Mouse (Mus musculus) bone marrow macrophage, adult 2 months (primary cell): ENCODE results near the gene Cplx2. TPM values are rescaled to one million over a fixed set of nuclear protein-coding genes. Genes with fewer than 3 reads are reported as not detected.

Experiments
- H3K27ac ChIP-seq: 2 replicates; pipeline ENCODE4 v1.5.1; 2012; ENCODE audit warnings: low read depth, low read length; ENCODE audit not compliant: insufficient read depth
- H3K4me1 ChIP-seq: 2 replicates; pipeline ENCODE4 v1.6.1; 2012; ENCODE audit warnings: low read length; ENCODE audit not compliant: control insufficient read depth, insufficient read depth
- H3K4me3 ChIP-seq: 2 replicates; pipeline ENCODE4 v1.5.1; 2012; ENCODE audit warnings: mild to moderate bottlenecking, low read length, moderate library complexity; ENCODE audit not compliant: insufficient read depth
- CTCF ChIP-seq: IDR thresholded peaks from 2 replicates; pipeline ENCODE4 v1.5.1; 2012; ENCODE audit warnings: low read depth, mild to moderate bottlenecking, low read length, moderate library complexity
- POLR2A ChIP-seq: IDR thresholded peaks from 2 replicates; pipeline ENCODE4 v1.6.1; 2012; ENCODE audit warnings: mild to moderate bottlenecking, low read depth, low read length, borderline replicate concordance
- polyA plus RNA-seq: library from polyadenylated mRNA; stranded (reverse); fragments of >200 nt; gene quantifications from 2 replicates; pipeline ENCODE4 v1.2.4, GENCODE M21; 2012; ENCODE audit not compliant: missing spikeins, insufficient read depth, insufficient read length

Cplx2 gene
- polyA plus RNA-seq, 1 experiment, result not detected

DNA sequence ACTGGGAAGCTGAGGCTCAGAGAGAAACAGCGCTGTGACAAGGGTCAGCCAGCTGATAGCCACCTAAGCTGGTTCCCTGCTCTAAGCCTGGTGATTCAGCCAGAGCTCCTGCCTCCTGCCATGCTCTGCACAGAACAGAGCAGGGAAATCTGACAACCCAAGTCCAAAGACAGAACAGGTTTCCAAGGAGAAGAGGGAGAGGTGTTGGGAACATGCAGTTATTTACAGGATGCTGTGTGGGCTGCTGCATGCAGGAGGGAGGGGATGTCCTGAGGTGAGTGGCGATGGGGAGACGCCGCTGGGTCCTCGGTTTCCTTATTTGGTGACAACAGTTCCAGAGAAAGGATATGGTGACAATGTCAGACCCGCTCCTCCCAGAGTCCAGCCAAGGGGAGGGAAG lies 12.0 kb upstream of the Cplx2 start:
- no peak overlapping the region for H3K4me3 ChIP-seq
- no peak for TF ChIP-seq POLR2A
- TF ChIP-seq CTCF, result no peak
- H3K4me1 ChIP-seq, result no peaks in the 10 kb centered on the region
- no peak overlapping the region for H3K27ac ChIP-seq

DNA sequence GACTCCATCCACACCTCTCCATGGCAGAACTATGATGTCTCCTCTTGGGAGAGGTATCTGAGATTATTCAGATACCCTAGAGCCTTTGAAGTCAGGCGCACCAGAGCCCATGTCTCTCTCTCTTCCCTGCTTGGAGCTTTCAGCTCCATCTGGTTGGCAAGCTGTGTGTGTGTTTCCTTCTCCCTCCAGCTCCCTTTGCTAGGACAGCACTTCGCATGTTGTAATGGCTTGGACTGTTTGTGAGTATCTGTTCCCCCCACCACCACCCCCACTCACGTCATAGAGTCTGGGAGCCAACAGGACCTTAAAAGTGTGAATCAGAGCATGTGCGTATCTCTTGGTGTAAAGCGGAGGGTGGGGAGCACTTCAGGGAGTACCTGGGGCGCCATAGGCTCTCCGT lies 6.5 kb upstream of the Cplx2 start:
- H3K4me3 ChIP-seq, result no peak overlapping the region
- H3K27ac ChIP-seq, result no peak overlapping the region
- H3K4me1 ChIP-seq, result no peaks in the 10 kb centered on the region
- TF ChIP-seq POLR2A (no peak), CTCF (no peak)

DNA sequence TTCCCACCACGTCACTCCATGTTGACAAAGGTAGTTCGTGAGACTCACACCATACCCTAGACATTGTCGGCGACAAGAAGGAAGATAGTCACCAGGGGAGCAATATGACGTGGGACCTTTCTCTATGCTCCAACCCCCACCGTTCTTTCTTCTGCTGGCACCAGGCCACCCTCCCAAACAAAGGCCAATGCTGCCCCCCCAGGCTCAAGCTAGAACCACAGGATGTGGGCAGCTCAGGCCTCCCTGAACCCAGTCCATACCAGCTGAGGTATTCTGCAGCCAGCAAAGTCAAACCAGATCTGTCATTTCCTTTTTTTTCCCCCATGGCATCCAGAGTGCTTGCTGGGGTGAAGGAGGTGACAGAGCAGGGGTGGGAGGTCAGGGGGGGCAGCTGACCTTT lies 3.4 kb upstream of the Cplx2 start:
- no peak for TF ChIP-seq POLR2A
- TF ChIP-seq CTCF, result no peak
- Histone ChIP-seq H3K4me1 (no peaks in the 10 kb centered on the region), H3K4me3 (no peak overlapping the region), H3K27ac (no peak overlapping the region)

DNA sequence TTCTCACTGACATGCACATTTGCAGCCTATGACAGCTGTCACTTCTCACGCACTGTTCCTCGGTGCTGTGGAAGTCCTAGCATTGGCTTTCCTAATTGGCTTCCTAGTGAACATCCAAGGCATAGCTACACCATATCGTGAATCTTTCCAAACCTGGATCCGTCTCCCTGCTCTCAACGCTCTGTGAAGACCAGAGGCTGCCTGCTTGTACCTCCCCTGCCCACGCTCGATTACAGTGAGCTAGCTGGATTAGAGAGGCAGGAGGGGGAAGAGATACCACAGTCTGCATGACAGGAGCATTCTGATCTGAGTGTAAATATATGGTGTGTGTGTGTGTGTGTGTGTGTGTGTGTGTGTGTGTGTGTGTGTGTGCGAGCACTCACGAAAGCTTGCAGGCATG lies 3.0 kb upstream of the Cplx2 start:
- Histone ChIP-seq H3K27ac (no peak overlapping the region), H3K4me1 (no peaks in the 10 kb centered on the region), H3K4me3 (no peak overlapping the region)
- TF ChIP-seq POLR2A (no peak), CTCF (no peak)

DNA sequence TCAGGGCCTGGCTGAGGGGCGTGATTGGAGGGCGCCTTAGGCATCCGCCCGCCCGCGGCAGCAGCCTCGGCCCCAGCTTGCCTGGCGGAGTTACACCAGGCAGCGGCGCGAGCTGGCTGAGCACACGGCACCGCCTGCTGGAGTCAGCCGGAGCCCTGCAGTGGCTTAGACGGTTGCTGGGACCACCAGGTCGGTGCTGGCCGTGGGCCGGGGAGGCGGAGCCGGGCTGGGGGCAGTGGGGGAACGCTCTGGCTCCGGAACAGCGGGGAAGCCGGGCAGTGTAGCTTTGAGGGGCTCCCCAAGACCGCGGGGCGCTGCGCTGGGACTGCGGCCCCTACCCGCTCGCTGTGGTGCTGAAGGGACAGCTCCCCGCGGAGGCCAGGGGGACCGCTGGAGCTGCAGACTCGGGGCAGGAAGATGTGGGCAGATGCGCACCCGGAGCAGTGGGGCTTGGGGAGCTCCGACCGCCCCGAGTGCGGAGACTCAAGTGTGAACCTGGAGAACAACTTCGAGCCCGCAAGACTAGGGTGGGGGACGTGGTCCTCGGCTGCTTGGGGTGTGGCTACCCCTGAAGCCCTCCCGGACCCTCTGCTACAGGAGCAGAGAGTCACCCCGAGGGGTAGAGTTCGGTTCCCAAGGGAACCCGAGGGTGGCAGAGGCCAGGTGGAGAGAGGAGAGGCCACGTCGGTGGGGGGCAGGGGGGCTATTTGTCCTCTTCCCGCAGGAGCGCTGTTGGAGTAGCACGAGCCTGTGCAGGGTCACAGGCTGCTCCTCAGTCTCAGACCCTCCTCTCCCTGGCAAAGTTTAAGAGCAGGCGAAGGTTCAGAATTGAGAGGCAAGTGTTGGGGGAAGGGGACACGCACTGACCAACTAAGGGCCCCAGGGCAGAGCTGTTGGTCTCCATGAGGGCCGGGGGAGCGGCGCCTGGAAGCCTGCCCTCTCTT lies 510 bp downstream of the Cplx2 start:
- H3K4me1 ChIP-seq, result 0 out of 2 replicates have a peak, but pooled peaks cover 2% of the 10 kb centered on the region
- H3K4me3 ChIP-seq, result no peak overlapping the region
- TF ChIP-seq CTCF (no peak), POLR2A (no peak)
- H3K27ac ChIP-seq, result no peak overlapping the region

DNA sequence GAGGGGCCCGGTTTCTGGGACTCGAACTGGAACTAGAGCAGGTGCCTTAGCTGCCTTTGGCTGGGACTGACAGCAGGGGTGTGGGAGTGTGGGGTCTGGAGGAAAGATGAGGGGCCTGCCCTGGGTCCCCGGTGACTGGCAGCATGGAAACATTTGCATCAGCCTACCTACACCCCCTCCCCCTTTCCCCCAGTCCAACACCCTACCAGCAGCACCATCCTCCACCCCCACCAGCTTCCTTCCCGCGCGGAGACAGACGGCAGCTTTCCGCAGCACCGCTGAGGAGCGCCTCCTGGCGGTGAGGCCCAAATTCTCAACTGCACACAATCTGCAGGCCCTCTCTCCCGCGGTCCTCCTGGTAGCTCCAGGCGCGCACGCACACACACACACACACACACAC lies 1.5 kb downstream of the Cplx2 start:
- no peak overlapping the region for H3K4me3 ChIP-seq
- 0 out of 2 replicates have a peak, but pooled peaks cover 2% of the 10 kb centered on the region for H3K4me1 ChIP-seq
- H3K27ac ChIP-seq, result no peak overlapping the region
- TF ChIP-seq CTCF (peak; percentile 71), POLR2A (no peak)

DNA sequence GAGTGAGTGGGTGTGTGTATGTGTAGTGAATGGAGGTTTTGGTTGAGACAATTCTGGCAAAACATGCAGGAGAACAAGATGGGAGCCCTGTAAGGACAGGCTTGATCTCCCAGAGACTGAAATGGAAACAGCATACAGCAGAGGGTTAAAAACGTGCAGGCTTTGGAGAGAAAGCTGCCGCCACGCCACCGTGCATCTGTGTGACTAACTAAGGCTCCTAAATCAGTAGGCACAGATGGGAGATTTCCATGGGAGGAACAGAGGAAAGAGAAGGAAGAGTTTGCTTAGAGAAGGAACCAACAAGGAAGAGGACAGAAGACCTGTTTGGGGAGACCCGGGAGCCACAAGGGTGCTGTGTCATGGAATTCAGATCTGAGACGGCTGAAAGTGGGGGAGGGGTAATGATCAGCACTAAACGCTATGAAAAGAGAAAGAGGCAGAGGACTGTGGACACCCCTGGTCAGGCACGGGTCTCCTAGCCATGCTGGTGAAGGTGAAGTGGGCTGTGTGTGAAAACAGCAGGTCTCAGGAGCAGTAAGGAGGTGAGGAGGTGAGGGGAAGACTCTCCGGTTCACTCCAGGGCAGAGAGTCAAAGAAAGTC lies 3.1 kb downstream of the Cplx2 start:
- no peak for TF ChIP-seq POLR2A
- TF ChIP-seq CTCF, result no peak
- Histone ChIP-seq H3K4me1 (0 out of 2 replicates have a peak, but pooled peaks cover 2% of the 10 kb centered on the region), H3K4me3 (no peak overlapping the region), H3K27ac (no peak overlapping the region)

DNA sequence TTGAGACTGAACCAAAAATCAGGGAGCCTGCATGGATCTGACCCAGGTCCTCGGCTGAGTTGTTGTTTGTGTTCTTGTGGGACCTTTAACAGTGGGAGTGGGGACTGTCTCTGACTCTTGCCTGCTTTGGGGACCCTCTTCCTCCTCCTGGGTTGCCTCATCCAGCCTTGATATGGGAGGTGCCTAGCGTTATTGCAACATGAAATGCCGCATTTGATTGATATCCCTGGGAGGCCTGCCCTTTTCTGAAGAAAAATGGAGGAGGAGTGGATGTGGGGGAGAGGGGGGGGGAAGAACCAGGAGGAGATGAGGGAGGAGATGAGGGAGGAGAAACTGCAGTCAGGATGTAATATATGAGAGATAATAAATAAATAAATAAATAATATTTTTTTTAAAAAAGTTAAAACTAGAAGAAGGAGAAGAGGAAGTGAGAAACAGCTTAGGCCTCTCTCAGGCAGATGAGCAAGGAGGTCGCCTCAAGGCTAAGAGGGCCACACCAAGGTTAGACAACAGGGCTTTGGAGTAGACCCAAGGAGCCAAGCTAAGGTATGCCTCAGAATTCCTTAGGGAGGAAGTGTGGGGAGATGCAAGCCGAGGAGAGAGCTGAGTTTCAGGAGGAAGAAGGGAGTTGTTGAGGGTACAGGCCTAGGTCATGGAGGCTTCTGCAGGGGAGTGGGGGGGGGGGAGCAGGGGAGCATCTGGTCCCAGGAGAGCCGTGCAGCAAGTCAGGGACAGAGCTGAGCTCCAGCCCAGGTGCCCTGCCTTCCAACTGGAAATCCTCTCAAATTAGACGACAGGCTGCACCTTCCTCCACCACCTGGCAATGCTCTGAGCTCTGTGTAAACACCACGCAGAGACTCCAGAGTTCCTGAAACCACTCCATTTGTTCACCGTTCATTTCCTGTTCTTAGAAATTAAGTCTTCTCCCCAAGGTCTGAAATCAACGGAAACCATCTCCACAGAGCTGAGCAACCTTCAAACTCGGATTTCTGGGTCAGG lies 4.6 kb downstream of the Cplx2 start:
- TF ChIP-seq CTCF (no peak), POLR2A (no peak)
- Histone ChIP-seq H3K4me1 (0 out of 2 replicates have a peak, but pooled peaks cover 2% of the 10 kb centered on the region), H3K27ac (no peak overlapping the region), H3K4me3 (no peak overlapping the region)

DNA sequence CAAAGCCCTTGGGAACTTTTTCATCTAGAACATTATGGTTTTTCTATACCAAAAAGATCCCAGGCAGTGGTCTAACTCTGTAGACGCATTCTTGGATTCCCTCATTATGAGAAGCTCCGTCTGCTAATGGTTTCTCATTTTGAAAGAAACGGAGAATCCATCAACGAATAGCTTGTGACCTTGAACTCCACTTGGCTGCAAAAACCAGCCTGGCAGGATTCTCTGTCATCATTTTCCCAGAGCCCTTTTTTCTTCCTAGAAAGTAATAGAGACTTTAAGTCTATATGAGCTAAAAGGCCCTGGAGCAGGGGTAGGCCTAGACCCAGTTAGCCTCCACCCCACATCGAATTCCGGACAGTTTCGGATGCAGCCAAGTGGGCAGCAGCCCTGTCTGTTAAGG lies 5.6 kb downstream of the Cplx2 start:
- H3K27ac ChIP-seq, result no peak overlapping the region
- no peak overlapping the region for H3K4me3 ChIP-seq
- H3K4me1 ChIP-seq, result 0 out of 2 replicates have a peak, but pooled peaks cover 2% of the 10 kb centered on the region
- TF ChIP-seq CTCF (no peak), POLR2A (no peak)
